Mouse (Mus musculus): ENCODE results near the gene Nbr1.

DNA sequence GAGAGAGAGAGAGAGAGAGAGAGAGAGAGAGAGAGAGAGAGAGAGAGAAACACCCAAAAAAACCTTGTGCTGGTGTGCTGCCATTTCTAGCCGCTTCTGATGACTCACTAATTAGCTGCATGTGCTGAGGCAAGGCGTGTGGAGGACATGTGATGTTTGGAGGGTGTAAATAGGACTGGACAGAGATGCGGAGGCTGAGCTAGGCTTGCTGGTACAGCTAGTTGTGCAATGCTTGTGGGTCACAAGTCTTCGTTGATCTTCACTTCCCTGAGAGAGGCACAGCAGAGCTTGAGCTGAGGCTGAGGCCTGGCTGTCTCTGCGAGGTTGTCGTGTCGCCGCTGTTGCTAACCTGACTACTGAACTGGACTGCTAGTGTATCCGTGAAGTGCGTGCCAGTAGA is 35.7 kb downstream of the Nbr1 start:
- no peak for TF ChIP-seq CTCF (IDR thresholded peaks at IDR 0.05; ENCODE audit: low read depth)
- TF ChIP-seq EP300 (IDR thresholded peaks at IDR 0.05; ENCODE audit: low read depth), result no peak

Measured in heart, postnatal 0 days (tissue).